ENCODE assay signal across 18 mouse cellular contexts in the genomic region with DNA sequence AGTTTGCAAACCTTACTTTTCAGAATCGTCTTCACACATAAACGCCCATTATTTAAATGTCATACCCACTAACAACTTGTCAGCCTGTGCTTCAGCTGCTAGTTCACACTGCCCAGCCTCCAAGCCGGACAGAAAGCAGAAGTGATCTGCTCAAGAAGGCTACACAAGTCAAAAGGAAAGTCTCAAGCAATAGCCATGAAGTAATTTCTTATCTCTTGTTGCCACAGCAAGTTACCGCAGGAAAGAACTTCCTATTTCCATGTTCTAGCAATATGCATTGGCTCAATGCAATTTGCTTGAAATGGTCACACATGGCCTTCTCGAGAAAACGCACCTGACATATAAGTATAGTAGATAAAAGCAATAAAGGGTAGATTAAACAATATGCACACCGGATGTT. TPM values are rescaled to one million over a fixed set of nuclear protein-coding genes. Genes with fewer than 3 reads are reported as not detected.
A peak's percentile ranks its signal among the peaks of the same experiment; 100 is the strongest.
DNase-seq lines count a peak whose midpoint lies in the region; ATAC-seq and TF ChIP-seq lines count a peak whose summit lies in the region.
"Had no signal": no experiment of that assay in that cellular context is flagged by ENCODE, and none has a peak within 500 bp of the region (broad histone marks: within the 10 kb centered on the region; RNA-seq: fewer than 3 reads in every experiment).

No protein-coding gene starts in this region.

- H3K27me3 ChIP-seq in forebrain, postnatal 0 days (ENCODE audit: insufficient read depth, low read length): no peaks in the 10 kb centered on the region
- H3K27me3 ChIP-seq: embryonic facial prominence, embryonic 12.5 days; heart, embryonic 12.5 days; hindbrain, embryonic 12.5 days had no signal

- intact Hi-C loops in gastrocnemius, postnatal 36 days (cut with DNase I): no loop called here

- no peak overlapping the region for H3K4me3 ChIP-seq in forebrain, postnatal 0 days (ENCODE audit: low read depth, low read length)
- H3K4me3 ChIP-seq: embryonic facial prominence, embryonic 12.5 days; gastrocnemius, adult 2 months; heart, embryonic 12.5 days; hindbrain, embryonic 12.5 days had no signal

- H3K4me2 ChIP-seq in forebrain, postnatal 0 days (ENCODE audit: low read depth): no peak overlapping the region
- H3K4me2 ChIP-seq: embryonic facial prominence, embryonic 12.5 days; heart, embryonic 12.5 days; hindbrain, embryonic 12.5 days; lung, embryonic 14.5 days had no signal

- no peak overlapping the region for H3K9ac ChIP-seq in forebrain, postnatal 0 days
- H3K9ac ChIP-seq: embryonic facial prominence, embryonic 12.5 days; heart, embryonic 12.5 days; hindbrain, embryonic 12.5 days; lung, embryonic 14.5 days had no signal

- 88% methylated on average over 7 of the region's 7 CpGs for WGBS in forebrain, postnatal 0 days

- peak; percentile 65 for DNase-seq in layer of hippocampus, adult 9-11 months
- DNase-seq in layer of hippocampus, adult 18-20 months (ENCODE audit: low spot score in 2 of 2): no peak
- DNase-seq in B cell, adult 2 months: peak; percentile 37 to 41
- no peak for DNase-seq in testis, postnatal 14 days (ENCODE audit: low spot score)
- DNase-seq in forebrain, postnatal 0 days: no peak
- no peak for DNase-seq in gastrocnemius, postnatal 36 days
- DNase-seq: cerebellum, adult 9-11 months; gastrocnemius, adult 2 months; kidney, adult 8-10 months; lung, embryonic 14.5 days; spleen, adult 18-20 months; thymus, adult 2 months had no signal

- no peak for TF ChIP-seq CTCF in forebrain, postnatal 0 days (IDR thresholded peaks at IDR 0.05; ENCODE audit: low read depth)

- no peak overlapping the region for H3K27ac ChIP-seq in forebrain, postnatal 0 days (ENCODE audit: low read depth, low read length)
- H3K27ac ChIP-seq: embryonic facial prominence, embryonic 12.5 days; gastrocnemius, adult 2 months; hindbrain, embryonic 12.5 days had no signal

- no peaks in the 10 kb centered on the region for H3K9me3 ChIP-seq in forebrain, postnatal 0 days (ENCODE audit: low read length)
- H3K9me3 ChIP-seq: embryonic facial prominence, embryonic 12.5 days; heart, embryonic 12.5 days; hindbrain, embryonic 12.5 days had no signal

- ATAC-seq in inflammation-experienced regulatory T-cells, adult 6 months: peak; percentile 32
- ATAC-seq in megakaryocyte-erythroid progenitor cell, adult 5-6 weeks (replicated peaks; ENCODE audit: low FRiP score, low TSS enrichment, poor library complexity, severe bottlenecking): peak; percentile 44; the same call in 1 of the 2 replicates
- no peak for ATAC-seq in forebrain, postnatal 0 days

- no peaks in the 10 kb centered on the region for H3K4me1 ChIP-seq in forebrain, postnatal 0 days (ENCODE audit: insufficient read depth)
- H3K4me1 ChIP-seq: embryonic facial prominence, embryonic 12.5 days; heart, embryonic 12.5 days; hindbrain, embryonic 12.5 days had no signal

- H3K36me3 ChIP-seq in forebrain, postnatal 0 days (ENCODE audit: insufficient read depth): no peaks in the 10 kb centered on the region
- H3K36me3 ChIP-seq: embryonic facial prominence, embryonic 12.5 days; heart, embryonic 12.5 days; hindbrain, embryonic 12.5 days had no signal

RNA-seq across cellular contexts. Expression of a gene that starts 10.7 kb away (rescaled TPM):
- total RNA-seq in layer of hippocampus, adult 18-20 months (2021): 10 to 100 TPM; 26.1 to 26.4 TPM
- polyA plus RNA-seq in inflammation-experienced regulatory T-cells, adult 6 months (2017; shearing (Covaris generic)): 100 to 1,000 TPM in 2 of 3 experiments, 10 to 100 TPM in 1; 59.2 to 108 (median 100) TPM
- total RNA-seq in megakaryocyte-erythroid progenitor cell, adult 5-6 weeks (2014; fragmentation: Nextera tagmentation): 2.5 and 9.7 TPM in 2 replicates
- 1.4 and 6.4 TPM in 2 replicates for total RNA-seq in megakaryocyte-erythroid progenitor cell, adult 5-6 weeks (2017)
- total RNA-seq in forebrain, postnatal 0 days (2014; rRNA removed): 12.0 and 13.7 TPM in 2 replicates
- polyA plus RNA-seq in forebrain, postnatal 0 days (2015; fragmentation: Nextera tagmentation; extraction: Ambion mirVana): 1.6 and 2.2 TPM in 2 replicates
- under 1 TPM; 0.05 to 0.10 TPM for total RNA-seq in gastrocnemius, postnatal 36 days (2021)
- total RNA-seq: gastrocnemius, adult 2 months had no signal
- polyA plus RNA-seq: C2C12 had no signal

Comparison
In these comparisons a context has a peak if more than half of its experiments do, and no peak if none do; other contexts are left out.
1. DNase-seq: peak in layer of hippocampus, adult 9-11 months (single experiment) and B cell, adult 2 months (2 of 2); none in layer of hippocampus, adult 18-20 months (0 of 2), testis, postnatal 14 days (single experiment), forebrain, postnatal 0 days (single experiment) and gastrocnemius, postnatal 36 days (0 of 2).